Mouse (Mus musculus) fat pad, adult 2 months (tissue): Measurements from ENCODE around the gene Ankrd55.

Experiments
- DNase-seq: peaks from one replicate; pipeline ENCODE4 v3.0.0-alpha.2; 2011; ENCODE audit warnings: low read depth, low spot score; ENCODE audit errors: extremely low read depth

Ankrd55 gene

DNA sequence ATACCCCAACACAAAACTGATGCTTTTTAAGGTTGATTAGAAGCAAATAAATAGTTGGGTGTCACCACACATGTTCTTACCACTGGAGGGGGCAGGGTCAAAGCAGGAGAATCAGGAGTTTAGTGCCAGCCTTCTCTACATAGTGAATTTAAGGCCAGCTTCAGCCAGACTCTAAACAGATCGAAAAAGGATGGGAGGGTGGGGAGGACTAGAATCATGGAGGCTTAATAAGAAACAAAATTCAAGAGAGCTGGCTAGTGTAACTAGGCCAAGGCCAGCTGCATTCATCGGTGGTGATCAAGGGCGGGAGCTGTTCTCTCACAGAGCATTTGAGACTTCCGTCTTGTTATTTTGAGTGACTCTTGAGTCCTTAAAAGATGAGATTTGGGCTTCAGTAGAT lies 83.5 kb downstream of the Ankrd55 start:
- no peak for DNase-seq

DNA sequence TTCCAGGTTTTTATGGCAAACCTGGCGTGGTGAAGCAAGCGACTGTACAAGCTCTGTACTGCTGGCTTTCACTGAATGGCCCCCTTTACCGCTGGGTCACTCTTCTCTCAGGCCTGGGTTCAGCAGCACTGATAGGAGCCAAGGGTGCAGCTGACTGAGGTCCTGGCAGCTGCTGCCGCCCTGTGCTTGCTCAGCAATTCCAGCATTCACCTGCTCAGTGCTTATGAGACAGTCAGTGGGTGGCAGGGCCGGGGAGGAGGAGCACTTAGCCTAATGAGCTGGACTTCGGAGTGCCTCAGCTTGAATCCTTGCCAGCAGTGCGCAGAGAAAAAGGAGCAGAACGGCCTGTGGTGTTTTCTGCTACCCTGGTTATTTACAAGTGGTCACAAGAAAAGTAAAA lies 87.5 kb downstream of the Ankrd55 start:
- DNase-seq = no peak

DNA sequence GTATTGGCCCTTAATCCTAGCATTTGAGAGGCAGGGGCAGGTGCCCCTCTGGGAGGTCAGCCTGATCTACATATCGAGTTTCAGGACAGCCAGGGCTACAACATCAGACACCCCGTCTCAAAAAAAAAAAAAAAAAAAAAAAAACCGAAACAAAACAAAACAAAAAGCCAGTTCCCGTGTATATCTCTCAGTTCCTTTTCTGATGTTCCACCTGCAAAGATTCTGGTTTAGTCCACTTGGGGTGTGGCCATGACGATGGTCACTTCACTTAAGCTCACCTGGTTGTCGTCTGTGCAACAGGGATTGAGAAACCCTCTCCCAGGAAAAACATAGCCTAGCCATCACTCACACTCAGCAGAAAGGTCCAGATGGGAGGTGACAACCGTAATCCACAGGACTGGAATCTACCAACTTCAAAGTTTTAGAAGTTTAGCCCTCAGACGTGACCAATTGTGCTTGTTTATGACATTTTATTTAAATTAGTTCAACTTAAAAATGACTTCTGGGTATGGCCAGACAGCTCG lies 90.6 kb downstream of the Ankrd55 start:
- no peak for DNase-seq

DNA sequence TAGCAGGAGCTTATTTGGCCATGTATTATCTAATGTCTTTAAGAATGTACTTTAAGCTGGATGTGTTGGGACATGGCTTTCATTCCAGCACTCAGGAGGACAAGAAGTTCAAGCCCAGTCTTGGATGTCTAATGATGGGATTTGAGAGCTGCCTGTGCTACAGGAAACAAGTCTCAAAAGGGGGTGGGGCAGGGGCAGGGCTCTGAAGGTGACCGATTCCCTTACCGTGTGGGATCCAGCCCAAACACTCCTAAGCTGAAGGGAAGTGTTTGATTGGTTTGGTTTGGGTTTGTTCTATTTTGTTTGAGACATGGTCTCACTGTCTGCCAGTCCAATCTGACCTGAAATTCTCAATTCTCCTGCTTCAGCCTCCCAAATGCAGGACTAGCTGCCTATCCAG lies 93.2 kb downstream of the Ankrd55 start:
- DNase-seq = no peak

DNA sequence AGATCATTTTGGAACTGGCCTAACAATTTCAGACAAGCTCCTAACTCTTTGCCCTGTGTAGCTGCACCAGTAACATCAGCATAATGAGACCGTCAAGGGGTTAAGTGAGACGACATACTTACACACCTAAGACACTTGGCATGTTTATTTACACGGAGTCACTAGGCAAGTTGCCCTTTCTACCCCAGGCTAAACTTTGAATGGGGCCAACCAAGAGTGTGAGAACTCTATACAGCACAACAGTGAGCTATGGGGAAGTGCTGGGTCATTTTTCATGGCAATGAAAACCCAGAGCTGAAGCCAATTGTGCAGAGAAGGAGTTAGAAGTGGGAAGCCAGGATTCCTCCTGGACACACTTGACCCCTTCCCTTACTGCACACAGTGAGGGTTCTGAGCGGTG lies 94.2 kb downstream of the Ankrd55 start:
- peak; percentile 73 for DNase-seq

DNA sequence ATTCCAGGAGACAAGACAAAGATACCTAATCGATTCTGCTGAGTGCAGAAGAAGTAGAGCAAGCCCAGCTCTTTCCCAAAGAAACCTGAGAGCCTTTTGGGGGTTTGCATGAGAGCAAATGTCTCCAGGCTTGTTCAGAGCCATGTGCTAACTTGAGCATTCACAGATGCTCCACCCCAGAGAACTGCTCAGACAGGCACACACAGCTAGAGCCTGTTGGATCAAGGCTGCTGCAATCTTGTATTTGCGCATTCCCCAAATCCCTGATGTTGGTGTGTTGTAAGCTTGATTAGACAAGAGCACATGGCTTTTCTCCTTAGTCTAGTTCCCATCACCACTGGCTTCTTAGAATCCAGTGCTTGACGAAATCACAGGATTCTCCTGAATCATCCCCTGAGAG lies 94.7 kb downstream of the Ankrd55 start:
- DNase-seq = peak; percentile 92

DNA sequence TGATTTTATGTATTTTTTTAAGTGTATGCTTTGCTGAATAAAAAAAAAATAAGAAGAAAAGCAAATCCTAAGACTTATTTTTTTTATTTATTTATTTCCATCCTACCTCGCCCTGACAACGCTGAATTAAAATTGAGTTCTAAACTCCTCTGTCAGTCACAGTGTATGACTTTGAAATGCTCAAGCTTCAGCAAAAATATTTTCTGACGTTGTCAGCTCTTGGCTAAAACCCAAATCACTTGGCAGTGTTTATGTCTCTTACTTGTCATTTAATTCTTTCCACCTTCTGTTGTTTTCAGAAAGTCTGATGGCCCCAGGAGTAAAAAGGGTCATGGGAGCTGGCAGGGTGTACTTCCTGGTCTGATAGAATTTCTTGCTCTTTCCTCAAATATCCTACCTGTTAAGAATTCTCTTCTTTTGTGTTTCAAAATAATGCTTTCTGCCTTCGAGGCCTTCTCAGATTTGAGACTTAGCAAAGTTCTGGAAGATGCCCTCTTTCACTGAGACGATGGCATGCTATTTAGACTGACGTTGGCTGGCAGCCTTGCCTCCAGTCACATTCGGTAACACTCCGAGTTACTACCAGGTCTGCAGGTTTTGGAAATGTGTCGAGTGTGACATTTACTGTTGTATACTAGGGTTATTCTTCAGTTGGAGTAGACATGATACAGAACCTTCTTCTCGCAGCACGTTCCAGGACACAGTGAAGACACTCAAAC lies 95.8 kb downstream of the Ankrd55 start:
- DNase-seq = no peak

DNA sequence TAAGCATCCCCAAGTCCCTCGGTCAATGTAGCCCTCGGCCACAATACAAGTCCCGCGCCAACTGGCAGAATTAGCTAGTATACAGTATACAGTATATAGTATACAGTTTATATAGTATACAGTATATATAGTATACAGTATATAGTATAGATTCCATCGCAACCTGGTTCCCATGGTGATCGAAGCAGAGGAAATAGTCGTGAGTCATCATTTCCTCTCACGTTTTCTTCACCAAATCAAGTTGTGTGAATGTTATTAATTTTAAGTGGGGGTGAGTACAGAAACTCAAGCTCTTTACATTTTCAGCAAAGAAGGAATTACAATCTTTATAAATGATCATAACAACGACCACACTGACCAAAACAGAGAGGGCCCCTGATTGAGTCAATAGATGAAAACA lies 96.8 kb downstream of the Ankrd55 start:
- no peak for DNase-seq

DNA sequence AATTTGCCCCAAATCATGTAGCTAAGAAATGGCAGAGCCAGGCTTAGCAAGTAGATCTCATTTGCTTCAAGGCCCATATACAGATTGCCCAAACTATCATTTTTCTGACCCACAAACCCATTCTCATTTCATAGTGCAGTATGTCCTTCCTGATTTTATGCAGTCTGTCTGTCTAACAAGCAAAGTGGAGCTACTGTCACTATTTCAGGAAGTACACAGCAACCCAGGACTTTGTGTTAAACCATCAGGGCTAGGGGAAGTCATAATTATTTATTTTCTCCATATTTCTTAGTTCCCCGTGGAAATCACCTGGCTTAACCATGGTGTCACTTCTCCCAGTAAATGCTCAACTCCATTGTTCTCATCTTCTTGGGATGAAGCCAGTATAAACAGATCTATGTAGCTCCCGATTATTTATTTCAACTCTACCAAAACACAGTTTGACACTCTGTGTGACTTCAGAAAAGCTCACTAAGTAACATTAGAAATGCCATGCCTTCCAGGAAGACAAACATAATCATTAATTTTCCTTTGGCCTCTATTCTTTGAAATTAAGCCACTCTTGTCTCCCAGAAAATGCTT lies 98.3 kb downstream of the Ankrd55 start:
- no peak for DNase-seq

DNA sequence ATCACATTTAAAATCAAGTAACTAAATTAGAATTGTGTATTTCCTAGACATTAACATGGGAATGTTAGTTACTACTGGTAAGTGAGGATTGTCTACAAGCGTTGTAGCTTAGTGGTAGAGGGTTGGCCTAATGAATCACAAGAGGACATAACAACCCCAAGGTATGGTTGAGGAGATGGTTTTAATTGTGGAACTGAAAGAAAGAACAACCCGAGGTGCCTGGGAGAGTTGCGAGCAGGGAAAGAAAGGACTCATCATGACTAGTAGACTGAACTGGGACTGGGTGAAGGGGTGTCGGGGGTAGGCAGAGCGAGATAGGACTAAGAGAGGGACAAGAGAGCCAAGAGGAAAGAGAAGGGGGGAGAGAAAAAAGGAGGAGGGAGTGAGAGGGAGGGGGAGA lies 99.0 kb downstream of the Ankrd55 start:
- DNase-seq = no peak

DNA sequence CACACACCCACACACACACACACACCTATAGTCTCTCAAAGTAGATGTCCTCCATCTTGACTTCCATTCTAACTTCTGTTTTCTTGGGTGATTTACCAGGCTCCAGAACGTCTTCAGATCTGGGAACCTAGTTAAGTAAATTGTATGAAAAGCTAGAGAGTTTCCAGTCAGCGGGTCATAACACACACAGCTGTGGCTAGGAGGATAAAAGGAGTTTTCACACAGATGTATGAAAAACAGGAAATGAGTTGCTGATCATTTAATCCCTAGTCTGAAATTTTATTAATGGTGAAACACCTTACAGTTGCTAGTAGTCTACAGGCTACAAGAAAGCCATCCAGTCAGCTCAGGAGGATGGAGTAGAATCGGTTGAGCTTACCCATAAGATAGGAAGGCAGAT lies 99.9 kb downstream of the Ankrd55 start:
- no peak for DNase-seq

DNA sequence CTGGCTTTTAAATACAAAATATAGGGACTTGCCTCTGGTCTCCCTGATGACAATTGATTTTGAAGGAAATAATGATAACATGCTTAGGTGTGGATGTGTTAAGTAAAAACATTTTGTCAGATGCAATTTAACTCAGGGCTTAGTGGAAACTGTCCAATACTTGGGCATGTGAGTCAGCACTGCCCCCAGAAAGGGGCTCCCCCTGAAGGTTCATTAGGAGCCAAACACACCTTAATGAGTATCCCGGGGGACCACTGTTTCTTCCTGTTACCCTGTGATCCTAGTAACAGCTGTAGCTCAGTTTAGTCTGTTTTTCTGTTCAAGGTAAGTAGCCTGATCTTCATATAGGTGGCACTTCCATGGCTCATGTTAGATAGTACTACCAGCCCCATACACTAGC lies 102.0 kb downstream of the Ankrd55 start:
- DNase-seq = no peak

DNA sequence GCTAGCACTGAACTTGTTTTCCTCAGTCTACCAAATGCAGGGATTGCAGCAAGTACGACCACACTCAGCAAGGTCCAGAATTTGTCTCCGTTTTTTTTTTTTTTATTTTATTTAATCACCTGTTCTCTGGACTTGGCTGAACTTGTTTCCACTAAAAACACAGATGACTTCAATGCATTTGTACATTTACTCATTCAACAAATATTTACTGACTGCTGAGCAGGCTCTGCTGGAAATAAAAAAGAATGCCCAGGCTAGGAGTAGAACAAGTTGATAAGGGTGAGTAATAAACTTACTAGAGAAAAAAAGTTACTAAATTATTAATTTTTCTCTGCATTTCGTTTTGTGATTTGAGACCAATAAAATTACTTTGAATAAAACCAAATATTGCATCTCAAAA lies 103.1 kb downstream of the Ankrd55 start:
- no peak for DNase-seq

DNA sequence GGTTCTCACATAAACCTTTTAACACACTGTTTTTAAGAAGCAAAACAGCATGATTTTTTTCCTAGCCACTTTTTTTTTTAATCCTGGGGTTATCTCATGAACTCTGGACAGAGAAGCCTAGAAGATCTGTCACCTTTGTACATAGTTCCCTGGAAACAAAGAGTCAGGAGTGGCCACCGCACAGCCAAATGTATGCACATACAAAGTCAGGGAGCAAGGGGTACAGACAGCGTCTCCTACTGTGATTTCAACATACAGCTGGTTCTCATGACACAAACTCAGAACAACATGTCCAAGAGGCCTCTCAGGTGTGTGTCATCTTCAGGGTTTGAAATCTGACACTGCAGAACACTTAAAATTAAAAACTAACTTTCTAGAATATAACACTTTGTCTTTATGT lies 105.1 kb downstream of the Ankrd55 start:
- no peak for DNase-seq

DNA sequence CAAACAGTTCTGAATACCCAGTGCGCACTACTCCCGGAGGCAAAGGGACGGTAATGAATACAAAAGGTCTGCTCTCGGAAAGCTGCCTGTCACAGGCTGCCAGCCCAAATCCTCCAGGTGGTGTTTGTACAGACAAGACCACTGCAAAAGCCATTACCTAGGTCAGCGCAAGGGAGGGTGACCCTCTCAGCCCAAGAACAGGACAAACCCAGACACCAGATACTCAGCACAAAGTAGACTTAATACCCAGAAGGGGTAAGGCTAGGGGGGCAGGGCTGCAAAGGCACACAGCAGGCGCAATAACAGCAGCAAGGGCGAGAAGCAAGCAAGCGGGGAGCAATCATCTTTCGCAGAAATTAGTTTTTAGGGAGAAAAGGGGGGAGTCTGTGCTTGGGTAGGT lies 106.0 kb downstream of the Ankrd55 start:
- DNase-seq = no peak

DNA sequence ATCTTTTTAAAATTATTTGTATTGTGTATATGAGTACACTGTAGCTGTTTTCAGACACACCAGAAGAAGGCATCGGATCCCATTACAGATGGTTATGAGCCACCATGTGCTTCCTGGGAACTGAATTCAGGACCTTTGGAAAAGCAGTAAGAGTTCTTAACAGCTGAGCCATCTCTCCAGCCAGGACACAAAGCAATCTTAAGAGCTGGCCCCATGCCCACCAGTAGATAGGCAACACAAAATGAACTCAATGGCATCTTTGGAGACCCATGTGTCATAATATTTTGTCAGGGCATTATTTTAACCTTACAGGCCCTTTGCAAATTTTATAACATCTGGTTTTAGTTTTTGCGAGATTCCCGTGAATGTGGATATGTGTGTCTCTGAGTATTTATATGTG lies 116.5 kb downstream of the Ankrd55 start:
- no peak for DNase-seq

DNA sequence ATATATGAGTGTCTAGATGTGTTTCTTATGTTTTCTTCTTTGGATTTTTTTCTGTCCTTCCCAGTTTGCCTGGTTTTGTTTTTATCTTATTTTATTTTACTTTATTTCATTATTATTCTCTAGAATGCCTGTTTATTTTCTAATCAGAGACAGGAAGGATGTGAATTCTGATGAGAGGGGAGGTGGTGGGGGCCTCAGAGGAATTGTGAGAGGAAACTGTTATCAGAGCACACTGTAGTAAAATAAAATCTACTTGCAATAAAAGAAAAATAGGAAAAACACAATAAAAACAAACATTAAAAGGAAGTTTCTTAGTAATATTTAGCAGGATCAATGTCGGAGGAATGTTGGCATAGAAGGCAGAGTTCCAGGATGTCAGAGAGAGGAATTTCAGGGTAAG lies 116.9 kb downstream of the Ankrd55 start:
- no peak for DNase-seq

DNA sequence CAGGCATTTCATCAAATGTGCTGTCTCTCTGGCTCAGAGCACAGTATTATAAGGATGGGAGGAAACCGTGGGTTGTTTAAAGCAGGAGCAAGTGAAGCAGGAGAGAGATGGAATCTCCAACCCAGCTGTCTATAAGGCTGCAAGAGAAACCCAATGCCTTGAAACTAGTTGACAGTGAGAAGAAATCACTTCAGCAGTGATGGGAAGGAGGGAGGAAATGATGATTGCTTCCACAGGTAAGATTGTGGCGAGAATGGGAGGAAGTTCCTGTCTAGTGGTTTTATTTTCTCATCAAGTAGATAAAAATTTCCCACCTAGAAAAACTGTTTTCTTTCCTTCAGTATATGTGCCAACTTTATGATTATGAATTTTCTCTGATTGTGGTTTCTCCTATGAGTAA lies 118.4 kb downstream of the Ankrd55 start:
- no peak for DNase-seq

DNA sequence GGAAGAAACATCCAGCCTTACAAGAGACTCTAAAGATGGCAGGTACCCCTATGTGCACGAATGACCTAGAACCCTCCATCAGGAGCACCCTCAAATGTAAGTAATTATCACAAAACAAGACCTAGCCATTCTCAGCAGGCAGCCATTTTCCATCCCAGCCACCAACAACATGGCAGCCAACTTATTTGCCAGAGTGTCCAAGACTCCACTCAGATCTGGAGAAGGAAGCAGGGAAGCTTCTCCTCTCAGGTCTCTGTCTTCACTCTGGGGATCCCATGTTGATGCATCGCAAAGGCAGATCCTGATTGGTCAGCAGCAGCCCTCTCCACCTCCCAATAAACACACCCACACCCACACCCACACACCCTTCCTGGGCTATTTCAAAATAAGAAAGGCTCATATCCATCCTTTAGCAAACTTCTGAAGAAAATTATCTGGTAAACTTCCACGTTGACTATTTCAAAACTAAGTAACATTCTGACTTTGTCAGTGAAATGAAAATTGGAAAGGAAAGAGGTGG lies 119.0 kb downstream of the Ankrd55 start:
- DNase-seq = no peak

DNA sequence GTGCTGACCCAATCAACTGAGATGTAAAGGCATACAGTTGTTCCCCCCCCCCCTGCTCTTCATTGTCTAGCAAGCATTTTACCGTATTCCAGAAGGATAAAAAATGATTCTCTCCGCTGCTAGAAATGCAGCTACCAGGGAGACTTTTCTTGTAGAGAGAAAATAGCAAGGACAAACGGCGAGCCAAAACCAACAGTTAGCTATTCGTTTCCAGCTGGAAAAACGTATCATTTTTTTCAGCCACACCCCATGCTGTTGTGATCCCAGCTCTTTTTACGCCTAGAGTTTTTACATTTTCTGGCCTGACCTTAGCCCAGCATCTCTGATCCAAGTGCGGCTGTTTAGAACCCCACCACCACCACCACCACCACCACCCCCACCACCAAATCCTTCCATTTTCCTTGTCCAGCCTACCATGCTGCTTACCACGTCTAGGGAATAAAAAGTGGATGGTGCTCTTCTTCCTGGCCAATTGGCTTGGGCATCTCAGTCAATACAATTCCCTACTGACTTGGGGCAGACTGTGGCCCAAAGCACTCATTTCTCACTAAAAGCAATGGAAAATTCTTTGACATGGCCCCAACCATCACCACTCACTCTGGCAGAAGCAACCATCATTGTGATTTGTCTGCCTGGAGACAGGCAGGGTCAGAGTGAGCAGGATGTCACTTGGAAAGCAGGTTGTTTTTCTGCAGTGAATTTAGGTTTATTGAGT lies 119.7 kb downstream of the Ankrd55 start:
- no peak for DNase-seq

DNA sequence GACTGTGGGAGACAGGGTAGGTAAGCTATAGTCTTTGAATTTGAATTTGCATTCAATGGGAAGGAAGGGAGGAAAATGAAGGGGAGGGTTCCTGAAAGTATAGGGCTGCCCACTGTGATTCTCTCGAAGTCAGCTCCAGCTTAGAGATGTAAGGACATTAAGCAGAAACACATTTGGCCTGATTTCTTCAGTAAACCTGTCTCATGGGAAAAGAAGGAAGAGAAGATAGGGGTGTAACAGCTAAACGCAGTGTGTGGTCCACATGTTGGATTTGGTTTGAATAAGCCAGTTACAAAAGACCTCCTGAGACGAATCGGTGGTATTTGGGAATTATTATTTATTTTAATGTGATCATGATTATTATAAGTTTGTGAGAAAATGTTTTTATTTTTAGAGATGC lies 120.5 kb downstream of the Ankrd55 start:
- no peak for DNase-seq

DNA sequence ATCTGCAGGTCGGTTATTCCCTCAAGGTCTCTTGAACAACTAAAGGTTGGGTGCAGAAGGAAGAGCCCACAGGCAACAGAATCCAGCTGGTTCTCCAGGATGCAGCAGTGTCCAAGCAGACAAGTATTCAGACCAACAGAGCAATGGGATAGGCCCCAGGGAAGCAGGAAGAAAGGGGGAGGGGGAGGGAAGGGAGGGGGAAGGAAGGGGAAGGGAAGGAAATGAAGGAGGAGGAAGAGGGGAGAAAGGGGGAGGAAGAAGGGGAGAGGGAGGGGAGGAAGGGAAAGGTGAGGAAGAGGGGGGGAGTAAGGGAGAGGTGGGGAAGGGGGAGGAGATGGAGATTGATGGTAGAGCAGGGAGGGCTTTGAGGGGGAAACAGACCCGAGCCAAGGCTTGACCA lies 121.1 kb downstream of the Ankrd55 start:
- no peak for DNase-seq
